Mouse (Mus musculus) stomach, postnatal 0 days (tissue): ENCODE results near the gene Cdiptos. TPM values are rescaled to one million over a fixed set of nuclear protein-coding genes. Genes with fewer than 3 reads are reported as not detected.

Experiments
- ATAC-seq: fragments of 200-750 bp; cut with Nextera tagmentation; 2 replicates; pipeline ENCODE4 v1.8.0; 2017; ENCODE audit not compliant: low FRiP score, low TSS enrichment
- DNase-seq: peaks from one replicate; pipeline ENCODE4 v3.0.0-alpha.2; 2016; ENCODE audit warnings: low spot score
- H3K27ac ChIP-seq: fragments of 300-500 bp; sonication (generic); replicated peaks from 2 replicates; pipeline ENCODE4 v1.5.1; 2014; ENCODE audit warnings: mild to moderate bottlenecking, control low read depth
- H3K27me3 ChIP-seq: fragments of 300-500 bp; sonication (generic); 2 replicates; pipeline ENCODE4 v1.6.1; 2014; ENCODE audit warnings: low read length; ENCODE audit not compliant: control insufficient read depth, insufficient read depth
- H3K36me3 ChIP-seq: fragments of 300-500 bp; sonication (generic); 2 replicates; pipeline ENCODE4 v1.6.1; 2014; ENCODE audit warnings: low read length, mixed read lengths; ENCODE audit not compliant: control insufficient read depth, insufficient read depth
- H3K4me1 ChIP-seq: fragments of 300-500 bp; sonication (generic); replicated peaks from 2 replicates; pipeline ENCODE4 v1.6.1; 2014; ENCODE audit warnings: antibody characterized with exemption; ENCODE audit not compliant: control insufficient read depth, insufficient read depth
- H3K4me2 ChIP-seq: fragments of 300-500 bp; sonication (generic); replicated peaks from 2 replicates; pipeline ENCODE4 v1.6.1; 2014; ENCODE audit warnings: low read depth, mild to moderate bottlenecking, control low read depth, moderate library complexity
- H3K4me3 ChIP-seq: fragments of 300-500 bp; sonication (generic); 2 replicates; pipeline ENCODE4 v1.5.1; 2014; ENCODE audit warnings: low read depth, low read length, control low read depth
- H3K9ac ChIP-seq: fragments of 300-500 bp; sonication (generic); 2 replicates; pipeline ENCODE4 v1.6.1; 2014; ENCODE audit warnings: mild to moderate bottlenecking, low read length, control low read depth, mixed read lengths
- H3K9me3 ChIP-seq: fragments of 300-500 bp; sonication (generic); 2 replicates; pipeline ENCODE4 v1.6.1; 2016; ENCODE audit warnings: low read length; ENCODE audit not compliant: control insufficient read depth
- CTCF ChIP-seq: IDR thresholded peaks from 2 replicates; pipeline ENCODE4 v1.5.1; 2016; ENCODE audit warnings: antibody characterized with exemption, low read depth, mild to moderate bottlenecking, moderate library complexity
- EP300 ChIP-seq: optimal IDR thresholded peaks from 2 replicates; pipeline ENCODE3; 2016; ENCODE audit warnings: antibody characterized with exemption
- WGBS: fragments of 180-500 bp; shearing (Covaris S2); extraction: QIAGEN DNeasy Blood & Tissue Kit; methylation state at CpG from one replicate; pipeline ENCODE4 v1.1.7; 2014; 5-methylcytosine and 5-hydroxymethylcytosine counted together
- polyA plus RNA-seq: library from polyadenylated mRNA; unstranded; fragments of >200 nt; fragmentation: Nextera tagmentation; extraction: Ambion mirVana; gene quantifications from 2 replicates; pipeline ENCODE4 v1.2.1, GENCODE M21; 2015

The Cdiptos gene
- polyA plus RNA-seq, 1 experiment from 2014 or later = 1.7 TPM

DNA sequence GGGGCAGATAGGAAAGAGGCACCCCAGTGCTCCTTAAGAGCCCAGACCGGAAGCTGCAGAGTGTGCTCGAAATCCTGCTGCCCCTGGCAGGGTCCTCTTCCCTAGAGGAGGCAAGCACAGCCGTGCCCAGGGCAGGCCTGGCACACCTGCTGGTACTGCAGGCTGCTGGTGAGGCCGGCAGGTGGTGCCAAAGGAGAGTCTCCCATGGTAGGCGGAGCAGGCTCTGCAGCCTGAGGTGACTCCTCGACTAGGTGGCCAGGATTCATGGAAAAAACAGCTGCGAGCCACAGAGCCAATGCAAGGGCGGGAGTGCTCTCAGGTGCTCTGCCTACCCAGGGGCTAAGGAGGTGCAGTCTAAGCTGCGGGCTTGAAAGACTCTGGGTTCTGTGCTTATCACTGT is 10.4 kb upstream of the Cdiptos start:
- TF ChIP-seq CTCF (peak; percentile 80), EP300 (no peak)
- no peak overlapping the region for H3K4me3 ChIP-seq
- no peaks in the 10 kb centered on the region for H3K4me1 ChIP-seq
- whole genome bisulfite sequencing = 37% methylated on average over 9 of the region's 9 CpGs
- peak; percentile 84 for ATAC-seq
- peak; percentile 81 for DNase-seq
- no peak overlapping the region for H3K9ac ChIP-seq
- H3K27ac ChIP-seq = no peak overlapping the region
- H3K4me2 ChIP-seq = no peak overlapping the region
- no peaks in the 10 kb centered on the region for H3K27me3 ChIP-seq
- H3K36me3 ChIP-seq = peaks cover 1% of the 10 kb centered on the region; the same call in 1 of the 2 replicates
- no peaks in the 10 kb centered on the region for H3K9me3 ChIP-seq

DNA sequence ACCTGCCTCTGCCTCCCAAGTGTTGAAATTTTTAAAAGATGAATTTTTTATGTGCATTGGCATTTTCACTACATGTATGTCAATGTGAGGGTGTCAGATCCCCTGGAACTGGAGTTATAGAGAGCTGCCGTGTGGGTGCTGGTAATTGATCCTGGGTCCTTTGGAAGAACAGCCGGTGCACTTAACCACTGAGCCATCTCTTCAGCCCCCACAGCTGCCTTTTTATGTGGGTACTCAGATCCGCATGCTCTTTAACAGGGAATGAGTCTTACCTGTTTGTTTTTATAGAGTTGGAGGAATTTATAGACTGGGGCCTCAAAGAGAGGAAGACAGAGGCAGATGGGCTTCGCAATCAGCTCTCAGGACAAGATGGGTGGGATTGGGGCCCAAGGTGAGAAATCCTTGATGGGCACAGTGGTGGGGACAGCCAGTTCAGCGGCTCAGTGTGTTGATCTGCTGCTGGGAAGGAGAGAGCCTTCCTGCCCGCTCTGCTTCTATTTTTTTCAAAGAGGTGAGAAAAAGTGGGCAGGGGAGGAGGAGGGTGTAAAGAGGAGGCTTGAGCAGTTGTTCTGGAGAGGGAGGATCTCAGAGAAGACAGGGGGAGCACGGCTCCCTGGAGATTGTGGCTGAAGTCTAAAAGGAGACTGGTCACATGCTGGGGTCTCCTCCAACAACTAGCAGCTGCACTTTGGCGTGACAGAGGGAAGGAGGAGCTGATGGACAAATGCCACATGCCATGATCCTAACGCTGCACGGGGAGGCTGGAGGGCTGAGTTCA is 9.0 kb upstream of the Cdiptos start:
- Histone ChIP-seq H3K27me3 (no peaks in the 10 kb centered on the region), H3K4me2 (no peak overlapping the region), H3K36me3 (0 out of 2 replicates have a peak, but pooled peaks cover 6% of the 10 kb centered on the region), H3K27ac (no peak overlapping the region), H3K4me1 (no peaks in the 10 kb centered on the region), H3K4me3 (no peak overlapping the region), H3K9ac (no peak overlapping the region), H3K9me3 (no peaks in the 10 kb centered on the region)
- ATAC-seq = no peak
- WGBS = 47% methylated on average over 10 of the region's 10 CpGs
- DNase-seq = no peak
- no peak for TF ChIP-seq CTCF
- TF ChIP-seq EP300 = no peak

GRCm38 (mm10) chr7:126983113-126983512 is 7.2 kb upstream of the Cdiptos start:
- WGBS = 58% methylated on average over 7 of the region's 7 CpGs

DNA sequence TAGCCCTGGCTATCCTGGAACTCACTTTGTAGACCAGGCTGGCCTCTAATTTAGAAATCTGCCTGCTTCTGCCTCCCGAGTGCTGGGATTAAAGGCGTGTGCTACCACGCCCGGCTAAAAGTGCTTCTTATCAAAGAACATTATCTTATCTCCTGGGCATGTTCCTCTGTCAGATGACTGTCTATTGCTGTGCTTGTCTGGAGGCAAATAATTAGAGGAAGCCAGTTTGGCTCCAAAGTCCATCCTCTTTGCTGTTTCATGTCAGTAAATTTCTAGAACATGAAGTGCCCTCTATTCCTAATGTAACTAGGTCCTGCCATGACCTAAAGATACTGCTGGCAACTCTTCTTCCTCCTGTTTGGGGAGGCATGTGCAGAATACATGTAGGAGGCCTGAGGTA is 6.2 kb upstream of the Cdiptos start:
- no peak overlapping the region for H3K4me3 ChIP-seq
- TF ChIP-seq CTCF (no peak), EP300 (no peak)

More at GRCm38 (mm10) chr7:126983113-126983512, 7.2 kb upstream of the Cdiptos start:
- TF ChIP-seq EP300 (no peak), CTCF (no peak)
- Histone ChIP-seq H3K9me3 (no peaks in the 10 kb centered on the region), H3K36me3 (peaks cover 12% of the 10 kb centered on the region; the same call in 1 of the 2 replicates), H3K27ac (no peak overlapping the region), H3K9ac (no peak overlapping the region), H3K4me2 (no peak overlapping the region), H3K4me1 (no peaks in the 10 kb centered on the region), H3K4me3 (no peak overlapping the region), H3K27me3 (no peaks in the 10 kb centered on the region)
- ATAC-seq (no peak), DNase-seq (no peak)

DNA sequence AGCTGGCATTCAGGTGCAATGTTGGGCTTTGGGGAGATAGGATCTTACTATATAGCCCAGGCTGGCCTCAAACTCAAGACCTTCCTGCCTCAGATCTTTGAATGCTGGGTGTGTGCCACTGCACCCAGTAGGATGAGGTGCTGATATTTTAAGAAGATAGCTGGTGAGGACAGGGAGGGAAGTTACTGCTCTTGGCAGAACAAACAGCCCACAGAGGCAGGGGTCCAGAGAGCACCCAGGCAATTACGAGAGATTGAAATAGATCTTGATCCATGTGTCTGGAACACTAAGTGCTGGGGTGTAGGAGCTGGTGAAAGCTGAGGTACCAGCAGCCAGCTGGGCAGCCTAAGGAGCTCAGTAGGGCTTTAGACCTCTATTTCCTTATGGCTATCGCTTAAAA is 5.7 kb upstream of the Cdiptos start:
- H3K9ac ChIP-seq = no peak overlapping the region
- no peak for DNase-seq
- peaks cover 14% of the 10 kb centered on the region; the same call in 1 of the 2 replicates for H3K36me3 ChIP-seq
- H3K9me3 ChIP-seq = no peaks in the 10 kb centered on the region
- TF ChIP-seq EP300 (no peak), CTCF (no peak)
- no peak overlapping the region for H3K4me2 ChIP-seq
- H3K4me3 ChIP-seq = no peak overlapping the region
- H3K27ac ChIP-seq = no peak overlapping the region
- WGBS = 89% methylated on average over 2 of the region's 2 CpGs
- no peak for ATAC-seq
- H3K27me3 ChIP-seq = no peaks in the 10 kb centered on the region
- no peaks in the 10 kb centered on the region for H3K4me1 ChIP-seq

More for the DNA sequence above, 6.2 kb upstream of the Cdiptos start:
- no peak for DNase-seq
- WGBS = 72% methylated on average over 4 of the region's 4 CpGs
- ATAC-seq = no peak
- H3K36me3 ChIP-seq = peaks cover 14% of the 10 kb centered on the region; the same call in 1 of the 2 replicates
- no peaks in the 10 kb centered on the region for H3K9me3 ChIP-seq
- no peaks in the 10 kb centered on the region for H3K27me3 ChIP-seq
- no peaks in the 10 kb centered on the region for H3K4me1 ChIP-seq
- H3K9ac ChIP-seq = no peak overlapping the region
- no peak overlapping the region for H3K27ac ChIP-seq
- no peak overlapping the region for H3K4me2 ChIP-seq

GRCm38 (mm10) chr7:126978841-126979240 is 2.9 kb upstream of the Cdiptos start:
- Histone ChIP-seq H3K36me3 (peaks cover 14% of the 10 kb centered on the region; the same call in 1 of the 2 replicates), H3K4me2 (no peak overlapping the region), H3K27ac (no peak overlapping the region), H3K4me3 (no peak overlapping the region), H3K9me3 (no peaks in the 10 kb centered on the region), H3K27me3 (no peaks in the 10 kb centered on the region), H3K9ac (no peak overlapping the region), H3K4me1 (0 out of 2 replicates have a peak, but pooled peaks cover 4% of the 10 kb centered on the region)
- DNase-seq = no peak
- TF ChIP-seq EP300 (no peak), CTCF (no peak)
- 84% methylated on average over 6 of the region's 6 CpGs for WGBS
- ATAC-seq = no peak
